ENCODE assay signal across 11 mouse cellular contexts in the genomic region with DNA sequence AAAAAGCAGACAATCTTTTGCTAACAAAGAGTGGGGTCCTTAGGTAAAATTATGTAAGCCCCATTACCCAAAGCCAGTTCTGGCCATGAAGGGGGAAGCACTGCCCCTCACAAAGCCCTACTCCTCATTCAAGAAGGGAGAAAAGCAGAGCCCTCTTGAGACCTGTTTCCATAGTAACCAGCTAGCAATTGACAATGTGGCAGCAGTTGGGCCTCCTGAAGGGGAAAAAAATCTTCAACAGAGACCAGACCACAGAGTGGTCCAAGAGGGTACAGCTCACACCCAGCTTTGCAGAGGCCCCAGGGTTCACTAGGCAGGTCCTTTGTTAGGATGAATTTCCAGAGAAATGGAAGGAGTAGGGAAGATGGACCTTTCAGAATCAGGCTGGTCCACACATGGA.
DNase-seq lines count a peak whose midpoint lies in the region; ATAC-seq and TF ChIP-seq lines count a peak whose summit lies in the region.
"Had no signal": no experiment of that assay in that cellular context is flagged by ENCODE, and none has a peak within 500 bp of the region (broad histone marks: within the 10 kb centered on the region; RNA-seq: fewer than 3 reads in every experiment).

No protein-coding gene starts in this region.

- H3K27me3 ChIP-seq in forebrain, embryonic 10.5 days (ENCODE audit: poor library complexity, severe bottlenecking), result no peaks in the 10 kb centered on the region
- H3K27me3 ChIP-seq in hindbrain, embryonic 16.5 days (replicated peaks; ENCODE audit: control insufficient read depth, insufficient read depth, low read length), result no peaks in the 10 kb centered on the region
- H3K27me3 ChIP-seq in neural tube, embryonic 11.5 days (ENCODE audit: control insufficient read depth, insufficient read depth, low read length), result no peaks in the 10 kb centered on the region
- H3K27me3 ChIP-seq in stomach, postnatal 0 days (ENCODE audit: control insufficient read depth, insufficient read depth, low read length), result no peaks in the 10 kb centered on the region
- H3K27me3 ChIP-seq: liver, embryonic 15.5 days had no signal

- ATAC-seq in hindbrain, embryonic 16.5 days, result peak; percentile 88
- ATAC-seq in neural tube, embryonic 11.5 days (ENCODE audit: insufficient read depth, low FRiP score, low TSS enrichment), result peak; percentile 88
- ATAC-seq in granulocyte monocyte progenitor cell, adult 5-6 weeks (replicated peaks; ENCODE audit: poor library complexity, severe bottlenecking), result no peak
- no peak for ATAC-seq in stomach, postnatal 0 days (ENCODE audit: low FRiP score, low TSS enrichment)

- no peak overlapping the region for H3K4me2 ChIP-seq in hindbrain, embryonic 16.5 days (ENCODE audit: low read length)
- no peak overlapping the region for H3K4me2 ChIP-seq in neural tube, embryonic 11.5 days (ENCODE audit: low read depth)
- H3K4me2 ChIP-seq in stomach, postnatal 0 days (replicated peaks; ENCODE audit: low read depth), result no peak overlapping the region
- H3K4me2 ChIP-seq: liver, embryonic 15.5 days had no signal

- H3K4me1 ChIP-seq in forebrain, embryonic 10.5 days, result peaks cover 29% of the 10 kb centered on the region
- H3K4me1 ChIP-seq in hindbrain, embryonic 16.5 days (ENCODE audit: control insufficient read depth, insufficient read depth, low read depth, low read length), result peaks cover 15% of the 10 kb centered on the region
- no peaks in the 10 kb centered on the region for H3K4me1 ChIP-seq in neural tube, embryonic 11.5 days (ENCODE audit: control insufficient read depth, insufficient read depth, low read length)
- no peaks in the 10 kb centered on the region for H3K4me1 ChIP-seq in stomach, postnatal 0 days (replicated peaks; ENCODE audit: control insufficient read depth, insufficient read depth)
- H3K4me1 ChIP-seq: liver, embryonic 15.5 days had no signal

- no peak for TF ChIP-seq CTCF in stomach, postnatal 0 days (IDR thresholded peaks at IDR 0.05; ENCODE audit: low read depth)

- peak; percentile 84 for DNase-seq in embryo, embryonic 10 days (ENCODE audit: low spot score)
- DNase-seq in forebrain, embryonic 10.5 days (ENCODE audit: extremely low spot score, low spot score), result peak; percentile 72
- peak; percentile 73 for DNase-seq in neural tube, embryonic 11.5 days (ENCODE audit: low spot score)
- DNase-seq in stomach, postnatal 0 days (ENCODE audit: low spot score), result no peak
- no peak for DNase-seq in testis, postnatal 10 days (ENCODE audit: low spot score)
- DNase-seq: gastrocnemius, adult 2 months; kidney, adult 2 months; right cerebral cortex, postnatal 14 days had no signal

- H3K9ac ChIP-seq in hindbrain, embryonic 16.5 days (ENCODE audit: low read depth, low read length), result no peak overlapping the region
- H3K9ac ChIP-seq in neural tube, embryonic 11.5 days (ENCODE audit: low read length), result no peak overlapping the region
- H3K9ac ChIP-seq in stomach, postnatal 0 days (ENCODE audit: low read length), result no peak overlapping the region
- H3K9ac ChIP-seq: liver, embryonic 15.5 days had no signal

- peak overlapping the region; percentile 7; the same call in 1 of the 2 replicates for H3K4me3 ChIP-seq in forebrain, embryonic 10.5 days
- no peak overlapping the region for H3K4me3 ChIP-seq in hindbrain, embryonic 16.5 days (ENCODE audit: low read length)
- no peak overlapping the region for H3K4me3 ChIP-seq in neural tube, embryonic 11.5 days (ENCODE audit: low read depth, low read length)
- no peak overlapping the region for H3K4me3 ChIP-seq in stomach, postnatal 0 days (ENCODE audit: low read depth, low read length)
- H3K4me3 ChIP-seq: gastrocnemius, adult 2 months; liver, embryonic 15.5 days had no signal

- no peaks in the 10 kb centered on the region for H3K9me3 ChIP-seq in forebrain, embryonic 10.5 days
- no peaks in the 10 kb centered on the region for H3K9me3 ChIP-seq in hindbrain, embryonic 16.5 days (ENCODE audit: control insufficient read depth, low read length)
- no peaks in the 10 kb centered on the region for H3K9me3 ChIP-seq in neural tube, embryonic 11.5 days (ENCODE audit: control insufficient read depth, low read length)
- no peaks in the 10 kb centered on the region for H3K9me3 ChIP-seq in stomach, postnatal 0 days (ENCODE audit: control insufficient read depth, low read length)
- H3K9me3 ChIP-seq: liver, embryonic 15.5 days had no signal

- no peaks in the 10 kb centered on the region for H3K36me3 ChIP-seq in forebrain, embryonic 10.5 days (replicated peaks)
- H3K36me3 ChIP-seq in hindbrain, embryonic 16.5 days (ENCODE audit: control insufficient read depth, insufficient read depth, low read length), result no peaks in the 10 kb centered on the region
- no peaks in the 10 kb centered on the region for H3K36me3 ChIP-seq in neural tube, embryonic 11.5 days (ENCODE audit: control insufficient read depth, insufficient read depth, low read length)
- H3K36me3 ChIP-seq in stomach, postnatal 0 days (ENCODE audit: control insufficient read depth, insufficient read depth, low read length), result no peaks in the 10 kb centered on the region
- H3K36me3 ChIP-seq: liver, embryonic 15.5 days had no signal

- TF ChIP-seq EP300 in stomach, postnatal 0 days (optimal IDR thresholded peaks at IDR 0.05), result no peak

- H3K27ac ChIP-seq in forebrain, embryonic 10.5 days, result peak overlapping the region; percentile 89
- H3K27ac ChIP-seq in hindbrain, embryonic 16.5 days (ENCODE audit: low read depth, low read length), result peak overlapping the region; percentile 61; the same call in 1 of the 2 replicates
- peak overlapping the region; percentile 60 for H3K27ac ChIP-seq in neural tube, embryonic 11.5 days (ENCODE audit: low read depth, low read length)
- H3K27ac ChIP-seq in stomach, postnatal 0 days (replicated peaks), result no peak overlapping the region
- H3K27ac ChIP-seq: gastrocnemius, adult 2 months; liver, embryonic 15.5 days had no signal

Comparison
In these comparisons a context has a peak if more than half of its experiments do, and no peak if none do; other contexts are left out.
1. DNase-seq: peak in embryo, embryonic 10 days (single experiment), forebrain, embryonic 10.5 days (single experiment) and neural tube, embryonic 11.5 days (single experiment); none in stomach, postnatal 0 days (single experiment) and testis, postnatal 10 days (single experiment).
2. ATAC-seq: peak in hindbrain, embryonic 16.5 days (single experiment) and neural tube, embryonic 11.5 days (single experiment); none in granulocyte monocyte progenitor cell, adult 5-6 weeks (single experiment) and stomach, postnatal 0 days (single experiment).